Mouse (Mus musculus): ENCODE results near the gene Lrrfip2. TPM values are rescaled to one million over a fixed set of nuclear protein-coding genes. Genes with fewer than 3 reads are reported as not detected.

Lrrfip2 gene
- total and polyA plus RNA-seq, 3 experiments: 16.6 to 30.9 (median 25.2) TPM

DNA sequence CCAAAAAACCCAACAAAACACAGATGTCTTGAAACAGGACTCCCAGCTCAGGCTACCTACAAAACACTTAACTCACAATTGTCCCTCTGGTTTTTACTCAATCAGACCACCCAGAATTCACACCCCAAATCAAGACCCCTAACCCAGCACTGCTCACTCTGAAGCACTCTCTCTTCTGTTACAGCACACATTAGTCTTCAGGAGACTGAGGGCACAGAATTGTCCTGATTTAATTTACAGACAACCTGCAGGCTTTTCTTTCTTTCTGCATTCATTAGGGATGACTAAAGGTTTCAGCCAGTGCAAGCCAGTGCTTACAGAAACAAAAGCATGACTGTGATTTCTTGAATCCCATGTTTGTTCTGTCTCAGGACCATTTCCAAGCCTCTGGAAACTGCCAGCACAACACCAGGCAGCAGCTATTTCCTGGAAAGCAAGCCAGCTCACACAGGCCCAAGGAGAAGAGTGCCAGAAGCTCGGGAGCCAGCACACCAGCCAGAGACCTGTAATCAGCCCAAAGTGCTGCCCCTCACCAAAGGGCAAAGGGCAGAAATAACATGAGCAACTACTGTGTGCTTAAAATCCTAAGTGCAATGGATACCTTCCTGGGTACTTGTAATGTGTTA, 143.1 kb downstream of the Lrrfip2 start:
- H3K27me3 ChIP-seq (replicated peaks): no peaks in the 10 kb centered on the region
- no peak overlapping the region for H3K4me2 ChIP-seq (ENCODE audit: insufficient read depth, low read depth, poor library complexity, severe bottlenecking)
- dilution Hi-C loops (cut with MboI; ENCODE audit: extremely low pct_ligation_motif_present, extremely low pct_unique_long_range_greater_than_20kb, low sequenced_read_pairs): no loop called here
- H3K9ac ChIP-seq (ENCODE audit: insufficient read depth, low read depth): no peak overlapping the region
- in situ Hi-C loops (cut with MboI; ENCODE audit: low pct_ligation_motif_present, low pct_unique_long_range_greater_than_20kb, low sequenced_read_pairs): no loop called here
- DNase-seq (ENCODE audit: extremely low read depth): no peak
- H3K4me1 ChIP-seq (ENCODE audit: control insufficient read depth in 1 of 2, insufficient read depth in 2 of 2): no peaks in the 10 kb centered on the region
- TF ChIP-seq E2F4 (IDR thresholded peaks at IDR 0.05; ENCODE audit: insufficient replicate concordance, low read depth, low read length): no peak
- TF ChIP-seq TCF12 (IDR thresholded peaks at IDR 0.05; ENCODE audit: low read depth, low read length): no peak
- TF ChIP-seq NRF1 (IDR thresholded peaks at IDR 0.05; ENCODE audit: low read depth, low read length): no peak
- TF ChIP-seq CHD2 (IDR thresholded peaks at IDR 0.05; ENCODE audit: low read length): no peak
- TF ChIP-seq MXI1 (IDR thresholded peaks at IDR 0.05; ENCODE audit: low read depth, low read length): no peak
- TF ChIP-seq JUN (IDR thresholded peaks at IDR 0.05; ENCODE audit: insufficient read depth, low read depth, low read length): no peak
- TF ChIP-seq RCOR1 (conservative IDR thresholded peaks at IDR 0.05; ENCODE audit: low read depth, low read length): no peak
- no peak for TF ChIP-seq SMC3 (IDR thresholded peaks at IDR 0.05; ENCODE audit: low read depth, low read length)
- TF ChIP-seq GABPA (IDR thresholded peaks at IDR 0.05; ENCODE audit: insufficient replicate concordance, low read depth, low read length): no peak
- no peak for TF ChIP-seq POLR2A (IDR thresholded peaks at IDR 0.05; ENCODE audit: low read depth, low read length)
- TF ChIP-seq TBP (conservative IDR thresholded peaks at IDR 0.05; ENCODE audit: low read depth, low read length): no peak
- TF ChIP-seq RAD21 (IDR thresholded peaks at IDR 0.05; ENCODE audit: low read depth, low read length): no peak
- TF ChIP-seq USF2 (conservative IDR thresholded peaks at IDR 0.05; ENCODE audit: low read depth, low read length): no peak
- no peak for TF ChIP-seq PAX5 (IDR thresholded peaks at IDR 0.05; ENCODE audit: low read length)
- no peak for TF ChIP-seq POLR2AphosphoS2 (IDR thresholded peaks at IDR 0.05; ENCODE audit: low read depth, low read length)
- no peak for TF ChIP-seq NELFE (IDR thresholded peaks at IDR 0.05; ENCODE audit: low read depth, low read length)
- TF ChIP-seq CTCF (conservative IDR thresholded peaks at IDR 0.05 in 1 of 2, IDR thresholded peaks at IDR 0.05 in 1 of 2; ENCODE audit: low read depth in 2 of 2, low read length in 2 of 2): no peak
- no peak for TF ChIP-seq MAFK (IDR thresholded peaks at IDR 0.05; ENCODE audit: insufficient replicate concordance, low read length)
- no peaks in the 10 kb centered on the region for H3K9me3 ChIP-seq (replicated peaks; ENCODE audit: low read length)
- H3K27ac ChIP-seq (ENCODE audit: insufficient read depth, low read depth): no peak overlapping the region
- H3K36me3 ChIP-seq (replicated peaks in 1 of 2; ENCODE audit: control insufficient read depth in 1 of 2, insufficient read depth in 1 of 2, low read length in 1 of 2): peaks cover 58 to 90% of the 10 kb centered on the region in 2 experiments
- no peaks in the 10 kb centered on the region for H3K79me2 ChIP-seq (replicated peaks; ENCODE audit: control insufficient read depth, extremely low read depth, insufficient read depth, poor library complexity, severe bottlenecking)
- H3K4me3 ChIP-seq (replicated peaks in 1 of 3; ENCODE audit: low read depth in 2 of 3, low read length in 2 of 3, poor library complexity in 1 of 3): no peak overlapping the region

DNA sequence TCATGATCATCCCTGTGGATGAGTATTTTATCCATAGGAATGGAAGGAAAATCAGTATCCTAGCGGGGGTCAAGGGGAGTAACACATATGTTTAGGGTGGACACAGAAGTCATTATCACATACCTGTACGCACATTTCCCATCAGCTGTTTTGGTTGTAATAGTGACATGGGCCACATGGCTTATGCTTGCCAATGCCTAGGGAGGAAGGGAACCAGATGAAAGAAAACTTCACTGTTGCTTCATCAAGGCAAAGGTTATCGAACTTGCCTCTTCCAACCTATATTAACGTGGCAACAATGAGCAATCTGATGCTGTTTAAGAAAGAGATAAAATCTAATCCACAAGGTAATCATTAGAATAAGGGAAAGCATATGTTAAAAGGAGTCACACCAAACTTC, 144.0 kb downstream of the Lrrfip2 start:
- no peak overlapping the region for H3K9ac ChIP-seq (ENCODE audit: insufficient read depth, low read depth)
- DNase-seq (ENCODE audit: extremely low read depth): no peak
- H3K27me3 ChIP-seq (replicated peaks): no peaks in the 10 kb centered on the region
- H3K36me3 ChIP-seq (replicated peaks in 1 of 2; ENCODE audit: control insufficient read depth in 1 of 2, insufficient read depth in 1 of 2, low read length in 1 of 2): peaks cover 59 to 91% of the 10 kb centered on the region in 2 experiments
- no peak overlapping the region for H3K4me2 ChIP-seq (ENCODE audit: insufficient read depth, low read depth, poor library complexity, severe bottlenecking)
- in situ Hi-C loops (cut with MboI; ENCODE audit: low pct_ligation_motif_present, low pct_unique_long_range_greater_than_20kb, low sequenced_read_pairs) (no loop called here), dilution Hi-C loops (cut with MboI; ENCODE audit: extremely low pct_ligation_motif_present, extremely low pct_unique_long_range_greater_than_20kb, low sequenced_read_pairs) (no loop called here)
- H3K4me3 ChIP-seq (replicated peaks in 1 of 3; ENCODE audit: low read depth in 2 of 3, low read length in 2 of 3, poor library complexity in 1 of 3): no peak overlapping the region
- no peak overlapping the region for H3K27ac ChIP-seq (ENCODE audit: insufficient read depth, low read depth)
- H3K9me3 ChIP-seq (replicated peaks; ENCODE audit: low read length): no peaks in the 10 kb centered on the region
- H3K79me2 ChIP-seq (replicated peaks; ENCODE audit: control insufficient read depth, extremely low read depth, insufficient read depth, poor library complexity, severe bottlenecking): no peaks in the 10 kb centered on the region; the same call in none of the 2 replicates
- no peak for TF ChIP-seq CHD1 (IDR thresholded peaks at IDR 0.05; ENCODE audit: low read depth, low read length)
- TF ChIP-seq SMC3 (IDR thresholded peaks at IDR 0.05; ENCODE audit: low read depth, low read length): no peak
- TF ChIP-seq JUND (conservative IDR thresholded peaks at IDR 0.05; ENCODE audit: low read depth, low read length): no peak
- no peak for TF ChIP-seq KAT2A (IDR thresholded peaks at IDR 0.05; ENCODE audit: insufficient replicate concordance, low read length)
- TF ChIP-seq RAD21 (IDR thresholded peaks at IDR 0.05; ENCODE audit: low read depth, low read length): no peak
- no peak for TF ChIP-seq ZC3H11A (IDR thresholded peaks at IDR 0.05; ENCODE audit: low read depth, low read length)
- no peak for TF ChIP-seq USF1 (IDR thresholded peaks at IDR 0.05; ENCODE audit: low read depth, low read length)
- no peak for TF ChIP-seq TCF12 (IDR thresholded peaks at IDR 0.05; ENCODE audit: low read depth, low read length)
- no peak for TF ChIP-seq ZKSCAN1 (IDR thresholded peaks at IDR 0.05; ENCODE audit: borderline replicate concordance, low read depth, low read length)
- no peak for TF ChIP-seq CHD2 (IDR thresholded peaks at IDR 0.05; ENCODE audit: low read length)
- TF ChIP-seq PAX5 (IDR thresholded peaks at IDR 0.05; ENCODE audit: low read length): no peak
- TF ChIP-seq HCFC1 (IDR thresholded peaks at IDR 0.05; ENCODE audit: low read depth, low read length): no peak
- no peak for TF ChIP-seq MEF2A (IDR thresholded peaks at IDR 0.05; ENCODE audit: borderline replicate concordance, low read depth, low read length)
- TF ChIP-seq RCOR1 (conservative IDR thresholded peaks at IDR 0.05; ENCODE audit: low read depth, low read length): no peak
- no peak for TF ChIP-seq NRF1 (IDR thresholded peaks at IDR 0.05; ENCODE audit: low read depth, low read length)
- TF ChIP-seq UBTF (IDR thresholded peaks at IDR 0.05; ENCODE audit: low read depth, low read length): no peak
- no peaks in the 10 kb centered on the region for H3K4me1 ChIP-seq (ENCODE audit: control insufficient read depth in 1 of 2, insufficient read depth in 2 of 2)
